Mouse (Mus musculus) layer of hippocampus, adult 11-12 months (tissue): ENCODE measurements around the gene Svip.

Source experiments
- DNase-seq: peaks from one replicate; pipeline ENCODE4 v3.0.0; 2022; ENCODE audit warnings: low spot score

Gene Svip

GRCm38 (mm10) chr7:51960698-51961374, 45.0 kb downstream of the Svip start:
- DNase-seq, result no peak

GRCm38 (mm10) chr7:51957766-51958165, 48.1 kb downstream of the Svip start:
- no peak for DNase-seq

GRCm38 (mm10) chr7:51955424-51956041, 50.3 kb downstream of the Svip start:
- no peak for DNase-seq
